Mouse (Mus musculus): Measurements from ENCODE around the gene Dact3. TPM values are rescaled to one million over a fixed set of nuclear protein-coding genes. Genes with fewer than 3 reads are reported as not detected.

The Dact3 gene
- 7.8 and 31.1 TPM in 2 replicates for polyA plus RNA-seq (2012; rRNA removed; ENCODE audit: low replicate concordance)

GRCm38 (mm10) chr7:16875310-16875325, at the start of gene Dact3:
Dact3 (plus strand) TSS chr7:16875317.

GRCm38 (mm10) chr7:16842645-16843063, 32.5 kb upstream of the Dact3 start, which contains the start of gene Prkd2:
Prkd2 (plus strand) TSS chr7:16842902.

GRCm38 (mm10) chr7:16891641-16892351, 16.7 kb downstream of the Dact3 start, which contains the start of gene Gng8:
Gng8 (plus strand) TSS chr7:16891786.

GRCm38 (mm10) chr7:16906281-16906680, 31.2 kb downstream of the Dact3 start, which contains the start of gene Ptgir:
Ptgir (plus strand) TSS chr7:16906490.

GRCm38 (mm10) chr7:16924037-16924834, 49.1 kb downstream of the Dact3 start, which contains the start of gene Calm3:
Calm3 (minus strand) TSS chr7:16924114.

Other genes with a start within 250 kb of the Dact3 start
- gene Ceacam15, start 199.6 kb upstream of the Dact3 start, polyA plus RNA-seq (2012; rRNA removed; ENCODE audit: low replicate concordance): 0.12 TPM in 1 of 2 replicates, not detected in the other
- gene Ceacam9, start 153.4 kb upstream of the Dact3 start, polyA plus RNA-seq (2012; rRNA removed; ENCODE audit: low replicate concordance): not detected in 2 replicates
- 260 and 370 TPM in 2 replicates for gene Ap2s1, start 136.9 kb upstream of the Dact3 start, polyA plus RNA-seq (2012; rRNA removed; ENCODE audit: low replicate concordance)
- 809 and 1,134 TPM in 2 replicates for gene Slc1a5, start 94.0 kb upstream of the Dact3 start, polyA plus RNA-seq (2012; rRNA removed; ENCODE audit: low replicate concordance)
- gene Strn4, start 59.4 kb upstream of the Dact3 start, polyA plus RNA-seq (2012; rRNA removed; ENCODE audit: low replicate concordance): 141 and 162 TPM in 2 replicates
- 33.1 and 43.1 TPM in 2 replicates for gene Fkrp, start 58.6 kb upstream of the Dact3 start, polyA plus RNA-seq (2012; rRNA removed; ENCODE audit: low replicate concordance)
- gene Prkd2, start 32.4 kb upstream of the Dact3 start, polyA plus RNA-seq (2012; rRNA removed; ENCODE audit: low replicate concordance): 82.5 and 189 TPM in 2 replicates
- gene Gng8, start 16.5 kb downstream of the Dact3 start, polyA plus RNA-seq (2012; rRNA removed; ENCODE audit: low replicate concordance): 2.8 and 5.1 TPM in 2 replicates
- gene Ptgir, start 31.2 kb downstream of the Dact3 start, polyA plus RNA-seq (2012; rRNA removed; ENCODE audit: low replicate concordance): 13.2 and 18.8 TPM in 2 replicates
- 244 and 340 TPM in 2 replicates for gene Calm3, start 48.8 kb downstream of the Dact3 start, polyA plus RNA-seq (2012; rRNA removed; ENCODE audit: low replicate concordance)
- 1.1 and 1.2 TPM in 2 replicates for gene Pnmal2, start 69.4 kb downstream of the Dact3 start, polyA plus RNA-seq (2012; rRNA removed; ENCODE audit: low replicate concordance)
- not detected in 2 replicates for gene Pnmal1, start 84.4 kb downstream of the Dact3 start, polyA plus RNA-seq (2012; rRNA removed; ENCODE audit: low replicate concordance)
- 0.14 and 0.25 TPM in 2 replicates for gene Gm42372, start 107.8 kb downstream of the Dact3 start, polyA plus RNA-seq (2012; rRNA removed; ENCODE audit: low replicate concordance)
- 2.2 TPM in 2 replicates for gene Ccdc8, start 117.4 kb downstream of the Dact3 start, polyA plus RNA-seq (2012; rRNA removed; ENCODE audit: low replicate concordance)
- 180 and 181 TPM in 2 replicates for gene Ppp5c, start 152.6 kb downstream of the Dact3 start, polyA plus RNA-seq (2012; rRNA removed; ENCODE audit: low replicate concordance)
- 0.55 and 0.66 TPM in 2 replicates for gene Hif3a, start 187.1 kb downstream of the Dact3 start, polyA plus RNA-seq (2012; rRNA removed; ENCODE audit: low replicate concordance)
- gene Psg16, start 198.7 kb downstream of the Dact3 start, polyA plus RNA-seq (2012; rRNA removed; ENCODE audit: low replicate concordance): not detected in 2 replicates